Mouse (Mus musculus) testis, postnatal 10 days (tissue): ENCODE measurements around the gene Slitrk1.
A peak's percentile ranks its signal among the peaks of the same experiment; 100 is the strongest.

Experiments
- DNase-seq: peaks from one replicate; pipeline ENCODE4 v3.0.0; 2021; ENCODE audit warnings: low spot score

The Slitrk1 gene

GRCm38 (mm10) chr14:108913714-108914263 lies at the start of gene Slitrk1:
TSS of gene Slitrk1 (minus strand) at chr14:108914158.
- DNase-seq: peak; percentile 72

DNA sequence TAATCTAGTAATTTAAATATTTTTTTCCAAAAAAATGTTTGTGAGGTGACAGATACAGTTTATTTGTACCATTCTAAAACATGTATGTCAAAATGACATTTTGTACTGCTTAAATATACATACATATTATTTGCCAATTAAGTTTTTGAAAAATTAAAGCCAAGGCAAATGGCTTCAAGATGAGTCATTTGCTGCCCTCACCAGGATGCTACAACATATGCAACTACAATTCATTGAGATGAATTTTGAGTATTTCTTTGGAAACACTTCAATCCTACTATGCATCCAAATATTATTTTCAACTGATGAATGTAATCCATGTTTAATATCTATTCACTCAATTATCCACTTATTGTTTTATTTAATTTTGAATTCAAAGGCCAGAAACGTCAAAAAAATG lies 21.8 kb upstream of the Slitrk1 start:
- DNase-seq: no peak

GRCm38 (mm10) chr14:108914336-108914735 lies 378 bp upstream of the Slitrk1 start:
- no peak for DNase-seq

GRCm38 (mm10) chr14:108912876-108913490 lies 975 bp downstream of the Slitrk1 start:
- DNase-seq: no peak

GRCm38 (mm10) chr14:108912021-108912875 lies 1.7 kb downstream of the Slitrk1 start:
- peak; percentile 55 for DNase-seq

DNA sequence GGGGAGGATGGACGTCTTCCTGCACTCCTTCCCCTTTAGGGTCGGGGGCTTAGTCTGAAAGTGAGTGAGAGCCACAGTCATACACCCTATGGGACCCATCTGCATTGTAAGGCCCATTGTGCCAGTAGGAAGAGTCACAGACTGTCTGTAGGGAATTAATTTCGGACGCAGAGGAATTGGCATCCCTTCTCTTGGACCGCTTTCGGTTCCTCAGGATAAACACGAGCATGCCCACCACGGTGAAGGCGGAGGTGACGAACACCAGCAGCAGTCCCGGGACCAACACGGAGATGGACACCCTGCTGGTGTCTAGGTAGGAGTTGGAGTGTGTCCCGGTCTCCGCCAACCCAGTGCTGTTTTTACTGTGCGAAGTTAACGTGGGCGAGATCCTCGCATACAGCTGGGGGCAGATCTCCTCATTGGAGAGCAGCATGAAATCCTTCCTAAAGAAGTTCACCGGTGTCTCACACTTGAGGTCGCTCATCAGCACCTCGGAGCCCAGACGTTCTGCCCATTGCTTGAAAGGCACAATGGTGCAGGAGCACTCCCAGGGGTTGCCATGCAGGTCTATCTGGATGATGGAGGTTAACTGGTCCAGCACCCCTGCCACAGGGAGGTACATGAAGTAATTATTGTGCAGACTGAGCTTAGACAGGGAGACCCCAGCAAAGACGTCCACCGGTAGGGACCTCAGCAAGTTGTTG lies 2.7 kb downstream of the Slitrk1 start:
- peak; percentile 32 for DNase-seq

GRCm38 (mm10) chr14:108910449-108911137 lies 3.4 kb downstream of the Slitrk1 start:
- DNase-seq: peak; percentile 35

- DNase-seq: no peak
Observed at GRCm38 (mm10) chr14:108909336-108909953, 4.5 kb downstream of the Slitrk1 start.

DNA sequence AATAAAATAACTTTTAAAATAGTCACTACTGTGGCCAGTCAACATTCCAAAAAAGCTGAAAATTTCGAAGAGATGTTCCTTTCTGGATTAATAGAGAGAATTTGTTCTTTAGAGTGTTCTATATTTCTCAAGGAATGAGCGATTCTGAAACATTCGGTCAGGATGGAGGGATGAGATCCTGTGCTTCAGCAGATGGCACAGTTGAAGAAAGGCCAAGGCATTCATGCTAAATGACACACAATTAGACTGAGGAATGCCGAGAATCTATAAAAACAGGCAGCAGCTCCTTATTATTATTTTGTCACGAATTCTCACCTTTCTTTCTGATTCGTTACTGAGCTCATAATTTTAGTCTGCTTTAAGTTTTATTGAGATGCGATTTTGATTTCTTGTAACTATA lies 15.4 kb downstream of the Slitrk1 start:
- no peak for DNase-seq

DNA sequence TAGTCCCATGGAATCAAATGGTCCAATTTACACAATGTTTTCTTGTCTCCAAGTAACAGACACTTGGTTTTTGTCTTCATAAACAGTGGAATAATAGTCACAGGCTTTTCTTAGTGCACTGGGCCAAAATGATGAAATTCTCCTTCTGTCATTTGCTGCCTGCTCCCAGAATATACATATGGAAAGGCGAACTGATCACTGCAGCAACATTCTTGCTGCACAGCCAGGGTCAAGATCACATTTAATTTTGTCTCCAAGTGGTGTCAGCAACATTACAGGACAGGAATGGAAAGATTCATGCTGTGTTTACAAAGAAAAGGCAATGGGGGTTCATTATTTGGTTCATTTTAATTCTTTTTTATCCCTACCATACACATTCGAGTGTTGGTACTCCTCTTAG lies 18.5 kb downstream of the Slitrk1 start:
- no peak for DNase-seq

GRCm38 (mm10) chr14:108867816-108868215 lies 46.1 kb downstream of the Slitrk1 start:
- peak; percentile 33 for DNase-seq

DNA sequence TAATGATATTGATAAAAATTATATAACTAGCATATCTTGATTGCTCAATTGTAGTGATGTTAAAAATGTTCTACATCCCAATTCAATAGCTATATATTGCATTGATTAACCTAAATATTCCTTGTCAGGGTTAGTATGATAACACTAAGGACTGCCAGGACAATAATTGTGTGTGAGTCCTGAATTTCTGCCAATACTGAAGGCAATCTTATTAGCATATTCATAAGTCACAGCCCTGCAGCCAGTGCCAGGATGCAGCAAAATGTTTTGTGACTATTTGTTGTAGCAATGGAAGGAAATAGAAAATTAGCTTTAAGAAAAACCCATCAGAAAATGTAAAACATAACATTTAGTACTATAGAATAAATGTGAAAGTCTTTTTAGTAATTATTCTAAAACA lies 49.3 kb downstream of the Slitrk1 start:
- no peak for DNase-seq

- no peak for DNase-seq
Observed at GRCm38 (mm10) chr14:108859310-108859709, 54.6 kb downstream of the Slitrk1 start.
